Mouse (Mus musculus): ENCODE measurements around the gene Pold3. TPM values are rescaled to one million over a fixed set of nuclear protein-coding genes. Genes with fewer than 3 reads are reported as not detected.

Pold3 gene
- total RNA-seq (2014; rRNA removed; ENCODE audit: low replicate concordance) (6.6 and 21.0 TPM in 2 replicates), polyA plus RNA-seq (2015; fragmentation: Nextera tagmentation; extraction: Ambion mirVana) (14.6 and 15.2 TPM in 2 replicates)

DNA sequence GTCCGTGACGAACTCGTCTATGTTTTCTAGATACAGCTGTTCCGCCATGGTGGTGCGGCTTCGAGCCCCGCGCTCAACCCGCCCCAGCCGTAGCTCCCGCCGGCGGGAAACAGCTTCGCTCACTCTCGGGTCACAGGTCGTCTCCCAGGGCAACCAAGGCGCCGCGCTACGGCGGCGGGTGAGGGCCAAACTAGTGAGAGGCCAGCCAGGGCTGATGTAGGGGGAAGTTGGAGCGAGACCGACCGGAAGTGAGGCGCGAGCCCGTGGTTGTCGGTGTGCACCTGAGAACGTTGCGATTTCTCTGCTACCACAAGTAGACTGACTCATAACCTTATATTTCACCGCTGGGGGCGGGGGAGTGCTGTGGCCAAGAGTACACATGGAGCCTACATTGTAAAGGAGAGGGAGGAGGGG lies at the start of gene Pold3:
TSS of gene Pold3 (minus strand) at position 190 of the 414 bp plus-strand sequence.
- under 1% methylated on average over 33 of the region's 33 CpGs for WGBS
- peak within 1 kb of the TSS; percentile 76 for H3K27ac ChIP-seq (ENCODE audit: low read depth)
- H3K4me3 ChIP-seq (ENCODE audit: low read depth, low read length): peak within 1 kb of the TSS; percentile 86
- H3K9me3 ChIP-seq (replicated peaks; ENCODE audit: control insufficient read depth, low read length): no peaks in the 10 kb centered on the region
- no peaks in the 10 kb centered on the region for H3K4me1 ChIP-seq (ENCODE audit: control insufficient read depth, insufficient read depth)
- TF ChIP-seq EP300 (IDR thresholded peaks at IDR 0.05; ENCODE audit: low read depth) (no peak), CTCF (IDR thresholded peaks at IDR 0.05; ENCODE audit: low read depth) (no peak)
- H3K4me2 ChIP-seq (ENCODE audit: low read depth, low read length): peak within 1 kb of the TSS; percentile 93
- peaks cover 11% of the 10 kb centered on the region; the same call in 1 of the 2 replicates for H3K36me3 ChIP-seq (replicated peaks; ENCODE audit: control insufficient read depth, insufficient read depth, low read length)
- peak; percentile 90 for DNase-seq (ENCODE audit: low spot score)
- no peaks in the 10 kb centered on the region for H3K27me3 ChIP-seq (ENCODE audit: control insufficient read depth, insufficient read depth, low read length)
- H3K9ac ChIP-seq (replicated peaks; ENCODE audit: low read depth, low read length): peak within 1 kb of the TSS; percentile 83
- peak; percentile 97 for ATAC-seq (ENCODE audit: insufficient read depth, low read depth)

DNA sequence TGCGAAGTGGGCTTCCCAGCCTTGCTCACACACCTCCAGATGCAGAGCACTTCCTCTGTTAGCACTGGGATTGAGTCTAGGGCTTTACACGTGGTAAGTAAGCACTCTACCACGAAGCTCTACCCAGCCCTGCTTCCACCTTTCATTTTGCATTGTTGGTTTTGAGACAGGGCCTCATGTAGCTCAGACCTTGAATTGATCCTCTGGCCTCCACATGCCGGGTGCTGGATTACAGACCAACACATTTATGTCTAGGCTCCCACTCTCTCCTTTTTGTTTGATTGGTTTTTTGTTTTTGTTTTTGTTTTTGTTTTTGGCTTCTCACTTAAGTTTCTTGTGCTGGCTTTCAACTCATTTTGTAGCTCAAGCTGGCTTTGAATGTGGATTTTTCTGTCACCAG lies 49.4 kb upstream of the Pold3 start:
- H3K36me3 ChIP-seq (replicated peaks; ENCODE audit: control insufficient read depth, insufficient read depth, low read length): no peaks in the 10 kb centered on the region
- H3K27ac ChIP-seq (ENCODE audit: low read depth): no peak overlapping the region
- WGBS: 63% methylated on average over 4 of the region's 4 CpGs
- H3K9ac ChIP-seq (replicated peaks; ENCODE audit: low read depth, low read length): no peak overlapping the region
- ATAC-seq (ENCODE audit: insufficient read depth, low read depth) (no peak), DNase-seq (ENCODE audit: low spot score) (no peak)
- no peak overlapping the region for H3K4me2 ChIP-seq (ENCODE audit: low read depth, low read length)
- TF ChIP-seq EP300 (IDR thresholded peaks at IDR 0.05; ENCODE audit: low read depth): no peak
- no peak for TF ChIP-seq CTCF (IDR thresholded peaks at IDR 0.05; ENCODE audit: low read depth)
- no peaks in the 10 kb centered on the region for H3K4me1 ChIP-seq (ENCODE audit: control insufficient read depth, insufficient read depth)
- H3K27me3 ChIP-seq (ENCODE audit: control insufficient read depth, insufficient read depth, low read length): 0 out of 2 replicates have a peak, but pooled peaks cover under 1% of the 10 kb centered on the region
- H3K9me3 ChIP-seq (replicated peaks; ENCODE audit: control insufficient read depth, low read length): no peaks in the 10 kb centered on the region
- H3K4me3 ChIP-seq (ENCODE audit: low read depth, low read length): no peak overlapping the region

DNA sequence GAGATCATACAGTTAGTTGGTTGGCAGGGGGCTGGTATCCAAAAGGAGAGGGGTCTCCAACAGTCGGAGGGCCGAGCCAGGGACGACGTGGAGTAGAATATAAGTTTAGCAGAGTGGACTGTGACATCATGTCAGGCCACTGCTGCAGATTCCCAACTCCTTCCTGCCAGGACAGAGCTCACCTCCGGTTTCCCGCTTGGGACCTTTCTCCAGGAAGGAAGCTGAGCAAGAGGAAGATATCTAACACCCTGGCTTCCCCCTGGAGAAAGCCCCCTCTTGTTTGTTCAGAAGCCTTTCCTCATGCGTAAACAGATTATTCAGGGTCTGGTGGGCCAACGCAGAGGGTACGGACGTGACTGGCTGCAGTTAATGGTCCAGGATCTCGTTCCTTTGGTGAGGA lies 47.3 kb upstream of the Pold3 start:
- Histone ChIP-seq H3K27ac (ENCODE audit: low read depth) (no peak overlapping the region), H3K9ac (replicated peaks; ENCODE audit: low read depth, low read length) (no peak overlapping the region), H3K4me2 (ENCODE audit: low read depth, low read length) (no peak overlapping the region), H3K27me3 (ENCODE audit: control insufficient read depth, insufficient read depth, low read length) (no peaks in the 10 kb centered on the region), H3K36me3 (replicated peaks; ENCODE audit: control insufficient read depth, insufficient read depth, low read length) (no peaks in the 10 kb centered on the region), H3K9me3 (replicated peaks; ENCODE audit: control insufficient read depth, low read length) (no peaks in the 10 kb centered on the region), H3K4me3 (ENCODE audit: low read depth, low read length) (no peak overlapping the region), H3K4me1 (ENCODE audit: control insufficient read depth, insufficient read depth) (no peaks in the 10 kb centered on the region)
- no peak for DNase-seq (ENCODE audit: low spot score)
- no peak for ATAC-seq (ENCODE audit: insufficient read depth, low read depth)
- 64% methylated on average over 11 of the region's 11 CpGs for WGBS
- TF ChIP-seq EP300 (IDR thresholded peaks at IDR 0.05; ENCODE audit: low read depth) (no peak), CTCF (IDR thresholded peaks at IDR 0.05; ENCODE audit: low read depth) (no peak)

DNA sequence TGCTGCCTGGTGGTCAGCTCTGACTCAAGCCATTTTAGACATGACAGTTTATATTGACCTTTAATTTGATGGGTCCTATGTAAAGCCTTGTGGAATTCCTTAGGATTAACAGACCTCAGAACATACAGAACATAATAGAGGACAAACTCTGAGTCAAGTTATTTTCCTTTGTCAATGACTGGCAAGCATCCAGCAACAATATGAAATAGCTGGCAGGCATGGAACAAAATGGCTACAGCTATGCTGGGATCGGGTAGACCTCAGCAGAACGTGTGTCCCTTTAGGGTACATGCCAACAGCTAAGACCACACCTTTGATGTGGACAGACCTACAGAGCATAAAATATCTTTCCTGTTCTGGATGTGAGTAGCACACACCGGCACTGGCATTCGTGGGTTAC lies 42.1 kb upstream of the Pold3 start:
- H3K4me2 ChIP-seq (ENCODE audit: low read depth, low read length): no peak overlapping the region
- no peak overlapping the region for H3K4me3 ChIP-seq (ENCODE audit: low read depth, low read length)
- no peak overlapping the region for H3K27ac ChIP-seq (ENCODE audit: low read depth)
- ATAC-seq (ENCODE audit: insufficient read depth, low read depth) (no peak), DNase-seq (ENCODE audit: low spot score) (no peak)
- H3K27me3 ChIP-seq (ENCODE audit: control insufficient read depth, insufficient read depth, low read length): no peaks in the 10 kb centered on the region
- no peaks in the 10 kb centered on the region for H3K9me3 ChIP-seq (replicated peaks; ENCODE audit: control insufficient read depth, low read length)
- WGBS: 54% methylated on average over 4 of the region's 4 CpGs
- no peak for TF ChIP-seq EP300 (IDR thresholded peaks at IDR 0.05; ENCODE audit: low read depth)
- no peak for TF ChIP-seq CTCF (IDR thresholded peaks at IDR 0.05; ENCODE audit: low read depth)
- no peaks in the 10 kb centered on the region for H3K4me1 ChIP-seq (ENCODE audit: control insufficient read depth, insufficient read depth)
- no peaks in the 10 kb centered on the region for H3K36me3 ChIP-seq (replicated peaks; ENCODE audit: control insufficient read depth, insufficient read depth, low read length)
- no peak overlapping the region for H3K9ac ChIP-seq (replicated peaks; ENCODE audit: low read depth, low read length)

DNA sequence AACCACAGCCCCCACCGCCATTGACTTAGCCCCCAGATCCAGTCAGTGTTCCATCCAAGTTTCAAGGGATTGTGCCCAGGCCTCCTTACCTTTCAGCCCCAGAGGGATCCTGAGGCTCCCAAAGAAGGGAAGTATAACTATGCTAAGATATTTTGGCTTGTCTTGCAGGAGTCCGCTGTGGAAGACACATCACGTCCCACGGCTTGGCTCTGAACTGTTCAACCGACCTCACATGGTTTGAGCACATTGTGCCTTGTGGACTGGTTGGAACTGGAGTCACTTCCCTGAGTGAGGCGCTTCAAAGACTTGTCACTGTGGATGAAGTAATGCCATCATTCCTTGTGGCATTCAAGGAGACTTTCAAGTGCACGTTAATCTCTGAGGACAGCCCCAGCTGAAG lies 38.6 kb upstream of the Pold3 start:
- no peak for ATAC-seq (ENCODE audit: insufficient read depth, low read depth)
- H3K27ac ChIP-seq (ENCODE audit: low read depth): peak overlapping the region; percentile 90
- peak overlapping the region; percentile 74 for H3K4me2 ChIP-seq (ENCODE audit: low read depth, low read length)
- no peaks in the 10 kb centered on the region for H3K9me3 ChIP-seq (replicated peaks; ENCODE audit: control insufficient read depth, low read length)
- no peaks in the 10 kb centered on the region for H3K4me1 ChIP-seq (ENCODE audit: control insufficient read depth, insufficient read depth)
- H3K9ac ChIP-seq (replicated peaks; ENCODE audit: low read depth, low read length): peak overlapping the region; percentile 55
- no peaks in the 10 kb centered on the region for H3K27me3 ChIP-seq (ENCODE audit: control insufficient read depth, insufficient read depth, low read length)
- no peak for DNase-seq (ENCODE audit: low spot score)
- H3K4me3 ChIP-seq (ENCODE audit: low read depth, low read length): peak overlapping the region; percentile 60
- no peaks in the 10 kb centered on the region for H3K36me3 ChIP-seq (replicated peaks; ENCODE audit: control insufficient read depth, insufficient read depth, low read length)
- TF ChIP-seq EP300 (IDR thresholded peaks at IDR 0.05; ENCODE audit: low read depth) (no peak), CTCF (IDR thresholded peaks at IDR 0.05; ENCODE audit: low read depth) (no peak)
- 61% methylated on average over 7 of the region's 7 CpGs for WGBS
